Mouse (Mus musculus): ENCODE measurements around the gene Arhgef10l. TPM values are rescaled to one million over a fixed set of nuclear protein-coding genes. Genes with fewer than 3 reads are reported as not detected.

Gene Arhgef10l
- total RNA-seq (2015) = 22.8 and 25.3 TPM in 2 replicates
- total RNA-seq (2017) = 72.2 and 83.3 TPM in 2 replicates

- no peak for ATAC-seq (ENCODE audit: poor library complexity, severe bottlenecking)
Measured at GRCm38 (mm10) chr4:140665760-140666159, at the start of gene Arhgef10l. Gene Arhgef10l, minus strand, starts transcription at chr4:140666012.

GRCm38 (mm10) chr4:140714586-140714985 lies 48.8 kb upstream of the Arhgef10l start:
- no peak for ATAC-seq (ENCODE audit: poor library complexity, severe bottlenecking)

GRCm38 (mm10) chr4:140713480-140714365 lies 47.9 kb upstream of the Arhgef10l start:
- ATAC-seq (ENCODE audit: poor library complexity, severe bottlenecking) = peak; percentile 93

DNA sequence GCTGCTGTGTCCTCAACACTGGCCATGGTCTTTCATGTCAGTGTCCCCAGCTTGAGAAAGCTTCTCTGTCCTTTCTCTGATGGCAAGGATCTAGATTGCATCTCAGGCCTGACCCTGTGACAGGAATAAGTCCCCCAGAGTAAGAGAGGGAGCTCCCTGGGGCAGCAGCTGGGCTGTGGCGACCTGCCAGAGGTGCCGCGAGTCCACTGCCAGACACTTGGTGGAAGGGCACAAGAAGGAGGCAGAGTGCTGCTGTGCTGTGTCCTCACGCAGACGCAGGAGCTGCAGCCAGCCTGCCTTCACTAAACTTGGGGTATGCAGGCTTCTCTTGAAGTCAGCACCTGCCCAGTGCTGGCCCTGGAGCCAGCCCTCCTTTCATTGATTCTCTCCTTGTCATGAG lies 45.5 kb upstream of the Arhgef10l start:
- ATAC-seq (ENCODE audit: poor library complexity, severe bottlenecking) = no peak

GRCm38 (mm10) chr4:140710781-140711180 lies 45.0 kb upstream of the Arhgef10l start:
- no peak for ATAC-seq (ENCODE audit: poor library complexity, severe bottlenecking)

- ATAC-seq (ENCODE audit: poor library complexity, severe bottlenecking) = no peak
Measured at GRCm38 (mm10) chr4:140709617-140710016, 43.8 kb upstream of the Arhgef10l start.

DNA sequence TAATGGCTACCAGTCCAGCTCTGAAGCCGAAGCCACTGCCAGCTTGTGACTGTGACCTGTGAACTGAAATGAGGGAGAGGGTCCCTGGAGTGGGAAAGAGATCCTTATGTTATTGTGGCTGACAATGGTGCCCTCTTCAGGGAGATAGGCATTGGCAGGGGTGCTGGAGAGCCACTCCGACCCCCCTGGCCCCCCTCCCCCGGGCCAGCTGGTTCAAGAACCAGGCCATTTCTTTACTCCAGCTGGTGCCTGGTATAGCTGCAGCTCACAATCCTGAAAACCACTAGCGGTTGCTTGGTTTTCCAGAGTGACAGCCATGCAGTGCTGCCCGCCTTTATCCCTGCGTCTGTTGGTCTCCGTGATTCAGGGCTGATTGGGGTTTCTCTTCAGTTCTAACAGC lies 43.3 kb upstream of the Arhgef10l start:
- ATAC-seq (ENCODE audit: poor library complexity, severe bottlenecking) = no peak

DNA sequence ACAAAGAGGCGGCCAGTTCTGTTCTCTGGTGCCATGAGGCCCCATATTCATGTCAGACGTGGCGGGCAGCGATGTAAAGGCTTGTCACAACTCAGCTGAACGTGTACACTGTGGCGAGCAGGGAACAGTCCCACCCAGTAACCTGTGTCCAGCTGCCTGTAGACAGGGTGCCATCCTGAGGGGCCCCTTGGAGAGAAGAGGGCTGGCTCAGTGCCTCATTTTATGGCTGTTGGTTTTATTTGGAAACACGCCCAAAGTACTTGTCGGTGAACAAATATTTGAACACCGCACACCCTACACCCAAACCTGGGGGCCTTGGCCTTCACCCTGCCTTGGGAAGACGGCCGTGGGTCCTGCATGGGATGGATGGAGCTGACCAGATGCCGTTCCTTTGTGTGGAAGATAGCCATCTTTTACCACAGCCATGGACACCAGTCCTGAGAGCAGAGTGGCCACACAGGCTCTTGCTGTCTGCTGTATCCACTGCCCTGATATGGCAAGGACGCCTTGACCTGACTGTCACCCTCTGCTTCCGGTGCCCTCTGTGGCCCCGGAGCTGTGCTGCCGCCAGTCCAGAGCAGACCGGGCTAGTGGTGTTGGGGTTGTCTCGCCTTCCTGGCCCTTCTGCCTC lies 42.6 kb upstream of the Arhgef10l start:
- ATAC-seq (ENCODE audit: poor library complexity, severe bottlenecking) = no peak

- no peak for ATAC-seq (ENCODE audit: poor library complexity, severe bottlenecking)
Measured at GRCm38 (mm10) chr4:140707615-140708014, 41.8 kb upstream of the Arhgef10l start.

DNA sequence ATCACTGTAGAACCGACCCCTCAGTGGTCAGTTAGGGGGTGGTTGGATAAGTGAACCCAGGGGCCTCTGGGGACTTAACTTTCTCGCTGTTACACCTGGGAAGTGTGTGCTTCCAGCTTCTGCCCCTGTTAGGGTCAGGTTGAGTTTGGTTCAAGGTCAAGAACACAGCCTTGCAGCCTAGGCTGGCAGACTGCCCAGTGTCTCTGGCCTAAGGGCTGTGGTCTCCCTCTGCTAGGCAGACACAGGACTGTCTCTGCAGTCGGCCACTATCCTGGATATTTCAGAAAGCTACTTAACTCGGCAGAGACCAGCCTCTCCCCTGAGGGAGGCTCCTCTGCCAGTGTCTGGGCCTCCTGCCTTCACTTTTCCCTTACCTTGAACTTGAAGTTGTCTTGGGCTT lies 38.4 kb upstream of the Arhgef10l start:
- no peak for ATAC-seq (ENCODE audit: poor library complexity, severe bottlenecking)

- ATAC-seq (ENCODE audit: poor library complexity, severe bottlenecking) = no peak
Measured at GRCm38 (mm10) chr4:140703636-140704035, 37.8 kb upstream of the Arhgef10l start.

GRCm38 (mm10) chr4:140702611-140703327 lies 37.0 kb upstream of the Arhgef10l start:
- peak; percentile 29 for ATAC-seq (ENCODE audit: poor library complexity, severe bottlenecking)

DNA sequence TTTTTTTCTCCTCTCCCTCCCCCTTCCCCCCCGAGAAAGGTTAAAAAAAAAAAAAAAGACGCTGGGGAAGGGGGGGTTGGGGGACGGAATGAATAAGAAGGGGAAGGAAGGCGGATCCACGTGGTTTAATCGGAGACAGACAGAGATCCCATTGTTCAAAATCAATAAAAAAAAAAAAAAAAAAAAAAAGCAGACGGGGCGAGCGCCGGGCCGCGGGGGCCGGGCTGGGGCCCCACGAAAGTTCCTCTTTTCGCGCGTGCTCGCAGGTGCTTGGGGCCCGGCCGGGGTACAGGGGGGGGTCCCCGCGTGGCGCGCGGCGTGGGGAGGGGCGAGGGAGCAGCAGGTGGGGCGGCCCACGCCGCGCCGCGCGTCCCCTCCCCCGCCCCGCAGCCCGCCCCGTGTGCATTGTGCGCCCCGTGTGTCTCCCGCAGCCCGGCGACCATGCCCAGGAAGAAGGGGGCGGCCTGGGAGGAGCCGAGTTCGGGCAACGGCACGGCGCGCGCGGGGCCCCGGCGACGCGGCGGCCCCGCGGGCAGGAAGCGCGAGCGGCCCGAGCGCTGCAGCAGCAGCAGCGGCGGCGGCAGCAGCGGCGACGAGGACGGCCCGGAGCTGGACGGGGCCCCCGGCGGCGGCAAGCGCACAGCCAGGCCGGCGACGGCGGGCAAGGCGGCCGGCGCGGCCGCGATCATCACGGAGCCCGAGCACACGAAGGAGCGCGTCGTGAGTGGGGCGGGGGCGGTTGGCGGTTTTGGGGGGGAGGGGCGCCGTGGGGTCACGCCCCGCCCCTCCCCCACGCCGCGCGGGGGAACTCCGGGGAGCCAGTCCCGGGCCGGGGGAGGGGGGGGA lies 36.1 kb upstream of the Arhgef10l start:
- ATAC-seq (ENCODE audit: poor library complexity, severe bottlenecking) = peak; percentile 4; the same call in 1 of the 2 replicates

- peak; percentile 63 for ATAC-seq (ENCODE audit: poor library complexity, severe bottlenecking)
Measured at GRCm38 (mm10) chr4:140701049-140701715, 35.4 kb upstream of the Arhgef10l start.

DNA sequence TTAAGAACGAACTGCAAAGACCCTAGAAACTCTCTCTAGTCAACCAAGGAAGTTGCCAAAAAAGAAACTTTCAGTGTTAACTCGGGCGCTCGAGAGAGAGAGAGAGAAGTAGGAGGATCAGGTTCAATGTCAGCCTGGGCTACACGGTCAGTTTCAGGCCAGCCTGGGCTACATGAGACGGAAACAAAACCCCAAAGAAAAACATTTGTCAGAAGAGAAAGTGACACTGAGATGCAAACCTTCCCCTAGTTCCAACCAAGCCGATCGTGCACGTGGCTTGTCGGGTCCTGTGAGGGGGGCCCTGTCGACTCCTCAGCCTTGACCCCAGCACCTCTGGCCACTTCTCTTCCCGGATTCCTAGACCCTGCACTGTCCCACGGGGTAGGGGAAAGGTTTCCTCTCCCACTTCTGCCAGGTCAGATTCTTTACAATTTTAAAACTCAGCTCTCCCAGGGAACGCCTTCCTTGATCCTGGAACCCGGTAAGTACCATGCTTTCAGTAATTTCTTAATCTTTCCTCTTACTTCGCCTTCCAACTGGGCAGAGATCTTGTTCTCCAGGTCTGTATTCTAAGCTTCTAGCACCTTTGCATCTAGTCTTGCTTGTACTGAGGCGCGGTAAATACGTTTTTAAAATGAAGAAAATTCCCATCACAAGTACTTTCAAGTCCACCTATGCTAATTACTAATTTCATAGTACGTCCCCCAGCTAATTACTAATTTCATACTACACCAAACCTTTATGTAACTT lies 34.6 kb upstream of the Arhgef10l start, which contains the start of gene Rcc2:
Gene Rcc2 (plus strand): TSS at position 273 of the 750 bp plus-strand sequence.
- ATAC-seq (ENCODE audit: poor library complexity, severe bottlenecking) = no peak

GRCm38 (mm10) chr4:140699441-140700127 lies 33.8 kb upstream of the Arhgef10l start:
- peak; percentile 66 for ATAC-seq (ENCODE audit: poor library complexity, severe bottlenecking)

- no peak for ATAC-seq (ENCODE audit: poor library complexity, severe bottlenecking)
Measured at GRCm38 (mm10) chr4:140695675-140696585, 30.1 kb upstream of the Arhgef10l start.
